Mouse (Mus musculus): ENCODE measurements around the gene Rinl.

DNA sequence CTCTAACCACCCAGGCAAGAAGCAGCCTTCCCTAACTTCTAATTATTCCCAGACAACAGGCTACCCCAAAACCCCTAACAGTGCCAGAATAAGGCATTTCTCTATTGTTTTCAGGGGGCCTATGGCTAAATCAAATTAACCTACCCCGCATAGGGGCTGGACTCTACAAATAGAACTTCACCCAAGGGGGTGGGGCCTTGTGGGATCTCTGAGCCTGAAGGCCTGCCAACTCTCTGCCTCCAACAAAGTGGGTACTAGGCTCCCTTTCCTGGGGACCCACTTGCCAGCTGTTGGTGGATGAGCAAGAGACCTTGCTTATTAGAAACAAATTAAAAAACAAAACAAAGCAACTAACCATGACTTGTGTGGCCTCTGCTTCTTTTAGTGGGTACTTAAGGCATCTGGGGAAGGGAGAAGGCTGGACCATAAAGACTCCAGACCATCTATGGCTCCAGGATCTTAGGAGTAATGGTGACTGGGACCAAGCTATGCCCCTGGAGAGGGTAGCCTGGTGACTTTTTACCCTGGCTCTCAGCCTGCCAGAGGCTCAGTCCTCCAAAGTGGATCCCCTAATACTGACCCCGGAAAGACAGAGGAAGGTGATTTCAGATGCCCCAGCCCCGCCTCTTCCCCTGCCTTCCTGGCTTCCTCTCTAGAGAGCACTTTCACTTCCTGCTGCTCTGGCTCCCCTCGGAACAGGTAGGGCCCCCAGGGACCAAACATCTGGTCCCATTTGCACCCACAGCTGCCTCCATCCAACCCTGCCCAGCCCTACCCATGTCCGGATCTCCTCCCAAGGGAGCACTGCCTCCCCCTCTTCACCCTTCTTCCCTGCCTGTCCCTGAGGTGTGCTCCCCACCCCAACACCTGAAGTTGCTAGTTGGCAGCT lies at the start of gene Rinl:
- TF ChIP-seq CTCF (IDR thresholded peaks at IDR 0.05; ENCODE audit: insufficient read depth, low read depth, low read length) (no peak), POLR2A (IDR thresholded peaks at IDR 0.05; ENCODE audit: insufficient read depth, low read depth, low read length) (no peak)
